Mouse (Mus musculus): ENCODE measurements around the gene Rdh1.

DNA sequence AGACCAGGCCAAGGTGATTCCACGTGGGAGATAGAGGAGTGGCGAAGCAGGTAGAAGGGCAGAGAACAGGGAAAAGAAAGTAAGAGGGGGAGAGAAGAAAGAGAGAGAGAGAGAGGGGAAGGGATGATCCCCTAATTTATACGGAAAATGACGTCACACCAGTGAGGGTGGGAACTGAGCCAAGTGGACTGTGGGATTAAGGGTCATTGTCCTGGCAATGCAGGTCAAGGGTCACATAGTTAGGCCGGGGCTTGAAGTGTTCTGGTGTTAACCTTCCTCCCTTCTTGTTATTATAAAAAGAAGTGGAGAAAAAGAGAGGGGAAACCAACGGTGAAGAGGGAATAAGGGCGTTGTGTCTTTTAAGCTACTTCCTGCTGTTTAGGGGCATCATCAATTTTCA is 44.9 kb downstream of the Rdh1 start:
- TF ChIP-seq CTCF (IDR thresholded peaks at IDR 0.05; ENCODE audit: control insufficient read depth, insufficient read depth, low read length): no peak
- no peak for TF ChIP-seq POLR2A (IDR thresholded peaks at IDR 0.05; ENCODE audit: borderline replicate concordance, control insufficient read depth, low read depth, low read length)
